In the genomic region with DNA sequence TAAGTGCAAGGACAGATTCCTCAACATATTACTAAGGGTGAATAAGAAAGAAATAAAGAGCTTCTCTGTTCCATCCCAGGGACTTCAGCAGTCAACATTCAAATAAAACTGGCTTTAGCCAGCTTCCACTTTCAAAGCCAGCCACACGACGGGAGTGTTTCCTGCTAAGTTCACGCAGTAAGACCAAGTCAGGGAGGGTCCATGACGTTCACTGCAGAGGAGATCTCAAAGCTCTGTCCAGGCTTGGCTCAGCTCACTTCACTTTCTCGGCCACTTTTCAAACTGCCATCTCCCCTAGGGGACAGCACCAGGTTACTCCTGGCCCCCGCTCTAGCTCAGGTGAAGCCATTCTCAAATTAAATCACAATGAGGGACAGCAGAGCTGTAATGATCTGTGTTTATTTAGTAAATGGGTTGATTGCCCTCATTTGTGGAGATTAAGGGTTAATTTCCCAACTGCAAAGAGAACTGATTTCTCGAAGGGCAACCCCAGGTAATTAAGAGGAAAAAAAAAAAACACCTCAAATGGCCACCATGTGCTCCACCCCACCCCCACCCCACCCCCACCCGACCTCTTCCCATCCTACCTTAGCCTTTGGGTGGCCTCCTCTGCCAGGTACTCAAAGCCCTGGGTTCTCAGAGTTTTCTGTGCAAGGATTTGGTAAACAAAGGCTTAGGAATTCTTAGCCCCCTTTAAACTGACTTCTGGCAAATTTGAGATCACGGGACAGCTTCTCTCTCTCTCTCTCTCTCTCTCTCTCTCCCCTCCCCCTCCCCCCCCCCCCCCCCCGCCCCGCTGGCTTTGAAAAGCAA, we compare ENCODE assay signal across 14 mouse cellular contexts. TPM values are rescaled to one million over a fixed set of nuclear protein-coding genes. Genes with fewer than 3 reads are reported as not detected.
A peak's percentile ranks its signal among the peaks of the same experiment; 100 is the strongest.
DNase-seq lines count a peak whose midpoint lies in the region; ATAC-seq and TF ChIP-seq lines count a peak whose summit lies in the region.
"Had no signal": no experiment of that assay in that cellular context is flagged by ENCODE, and none has a peak within 500 bp of the region (broad histone marks: within the 10 kb centered on the region; RNA-seq: fewer than 3 reads in every experiment).

No protein-coding gene starts in this region.

- H3K9me3 ChIP-seq in forebrain, embryonic 10.5 days, result no peaks in the 10 kb centered on the region
- H3K9me3 ChIP-seq in forebrain, embryonic 12.5 days, result no peaks in the 10 kb centered on the region
- H3K9me3 ChIP-seq in kidney, postnatal 0 days (replicated peaks; ENCODE audit: low read length), result no peaks in the 10 kb centered on the region
- H3K9me3 ChIP-seq in ES-E14 (ENCODE audit: control insufficient read depth, insufficient read depth, low read depth, low read length), result no peaks in the 10 kb centered on the region
- no peaks in the 10 kb centered on the region for H3K9me3 ChIP-seq in limb, embryonic 12.5 days
- H3K9me3 ChIP-seq: stomach, embryonic 15.5 days had no signal

- peaks cover 53% of the 10 kb centered on the region for H3K4me1 ChIP-seq in forebrain, embryonic 10.5 days
- peaks cover 21% of the 10 kb centered on the region for H3K4me1 ChIP-seq in forebrain, embryonic 12.5 days
- no peaks in the 10 kb centered on the region for H3K4me1 ChIP-seq in kidney, postnatal 0 days (replicated peaks; ENCODE audit: insufficient read depth, low read length)
- no peaks in the 10 kb centered on the region for H3K4me1 ChIP-seq in kidney, adult 2 months (ENCODE audit: control insufficient read depth, insufficient read depth, low read length)
- peaks cover 13 to 26% of the 10 kb centered on the region in 2 experiments for H3K4me1 ChIP-seq in ES-E14 (ENCODE audit: control insufficient read depth in 2 of 2, insufficient read depth in 2 of 2, low read length in 2 of 2, poor library complexity in 1 of 2)
- H3K4me1 ChIP-seq in limb, embryonic 12.5 days (replicated peaks), result peaks cover 36% of the 10 kb centered on the region

- H3K27ac ChIP-seq in forebrain, embryonic 10.5 days, result 0 out of 2 replicates have a peak overlapping the region, but pooled peaks have one; percentile 20
- no peak overlapping the region for H3K27ac ChIP-seq in forebrain, embryonic 12.5 days
- H3K27ac ChIP-seq in kidney, postnatal 0 days, result no peak overlapping the region
- no peak overlapping the region for H3K27ac ChIP-seq in kidney, adult 2 months (ENCODE audit: insufficient read depth, low read depth, low read length)
- peak overlapping the region; percentile 42 for H3K27ac ChIP-seq in ES-E14 (ENCODE audit: insufficient read depth, low read depth, low read length, poor library complexity, severe bottlenecking)
- no peak overlapping the region for H3K27ac ChIP-seq in limb, embryonic 12.5 days
- H3K27ac ChIP-seq: liver, embryonic 14.5 days; stomach, embryonic 15.5 days had no signal

- peak overlapping the region; percentile 12; the same call in 1 of the 2 replicates for H3K4me3 ChIP-seq in forebrain, embryonic 10.5 days
- H3K4me3 ChIP-seq in forebrain, embryonic 12.5 days (replicated peaks), result no peak overlapping the region
- no peak overlapping the region for H3K4me3 ChIP-seq in kidney, postnatal 0 days (replicated peaks; ENCODE audit: low read depth, low read length)
- no peak overlapping the region for H3K4me3 ChIP-seq in kidney, adult 2 months (ENCODE audit: insufficient read depth, low read depth, low read length)
- H3K4me3 ChIP-seq in ES-E14 (ENCODE audit: insufficient read depth in 1 of 2, low read depth in 1 of 2, low read length in 2 of 2, poor library complexity in 1 of 2, severe bottlenecking in 1 of 2), result no peak overlapping the region
- H3K4me3 ChIP-seq in limb, embryonic 12.5 days (replicated peaks), result no peak overlapping the region
- H3K4me3 ChIP-seq: stomach, embryonic 15.5 days had no signal

- no peak for ATAC-seq in forebrain, embryonic 12.5 days (ENCODE audit: low FRiP score)
- no peak for ATAC-seq in kidney, postnatal 0 days (replicated peaks; ENCODE audit: low FRiP score, low read depth)
- no peak for ATAC-seq in limb, embryonic 12.5 days (ENCODE audit: insufficient number of reproducible peaks, insufficient read depth, low FRiP score, low TSS enrichment, low read depth)
- ATAC-seq: activated CD4-positive, CD25-positive, alpha-beta regulatory T cell, adult 4 months had no signal

- no peak for TF ChIP-seq POLR2A in kidney, adult 2 months (IDR thresholded peaks at IDR 0.05; ENCODE audit: low read depth, low read length)

- H3K36me3 ChIP-seq in forebrain, embryonic 10.5 days (replicated peaks), result no peaks in the 10 kb centered on the region
- no peaks in the 10 kb centered on the region for H3K36me3 ChIP-seq in forebrain, embryonic 12.5 days (replicated peaks)
- no peaks in the 10 kb centered on the region for H3K36me3 ChIP-seq in kidney, postnatal 0 days (ENCODE audit: insufficient read depth, low read length)
- no peaks in the 10 kb centered on the region for H3K36me3 ChIP-seq in kidney, adult 2 months (ENCODE audit: control insufficient read depth, insufficient read depth, low read length)
- H3K36me3 ChIP-seq in ES-E14 (ENCODE audit: control insufficient read depth, insufficient read depth, low read length, poor library complexity, severe bottlenecking), result no peaks in the 10 kb centered on the region
- no peaks in the 10 kb centered on the region for H3K36me3 ChIP-seq in limb, embryonic 12.5 days
- H3K36me3 ChIP-seq: stomach, embryonic 15.5 days had no signal

- H3K9ac ChIP-seq in forebrain, embryonic 12.5 days, result no peak overlapping the region
- no peak overlapping the region for H3K9ac ChIP-seq in kidney, postnatal 0 days (ENCODE audit: low read depth, low read length)
- H3K9ac ChIP-seq in ES-E14 (ENCODE audit: insufficient read depth, low read depth, low read length, poor library complexity, severe bottlenecking), result no peak overlapping the region
- H3K9ac ChIP-seq in limb, embryonic 12.5 days (replicated peaks), result no peak overlapping the region
- H3K9ac ChIP-seq: liver, embryonic 14.5 days; stomach, embryonic 15.5 days had no signal

- no peak overlapping the region for H3K4me2 ChIP-seq in forebrain, embryonic 12.5 days
- no peak overlapping the region for H3K4me2 ChIP-seq in kidney, postnatal 0 days (ENCODE audit: low read length)
- peak overlapping the region; percentile 19 for H3K4me2 ChIP-seq in limb, embryonic 12.5 days
- H3K4me2 ChIP-seq: midbrain, embryonic 11.5 days; stomach, embryonic 15.5 days had no signal

- in situ Hi-C loops in ES-E14 (cut with MboI; ENCODE audit: low sequenced_read_pairs in 2 of 2, unreplicated experiment in 2 of 2), result no loop called here

- no peak for DNase-seq in forebrain, embryonic 10.5 days (ENCODE audit: extremely low spot score, low spot score)
- peak; percentile 63 for DNase-seq in kidney, postnatal 0 days (ENCODE audit: low spot score)
- no peak for DNase-seq in kidney, adult 2 months
- DNase-seq in ES-E14 (ENCODE audit: low read depth, low spot score), result no peak
- DNase-seq in urinary bladder, postnatal 4 days (ENCODE audit: low spot score in 2 of 2), result no peak
- no peak for DNase-seq in gastrocnemius, postnatal 10 days
- DNase-seq: cerebellum, adult 18-20 months; kidney, adult 11 months had no signal

- TF ChIP-seq CTCF in kidney, postnatal 0 days (IDR thresholded peaks at IDR 0.05; ENCODE audit: low read depth), result peak; percentile 33
- no peak for TF ChIP-seq CTCF in kidney, adult 2 months (conservative IDR thresholded peaks at IDR 0.05; ENCODE audit: insufficient read depth, insufficient read length, low read depth, low read length)

- peaks cover 91% of the 10 kb centered on the region for H3K27me3 ChIP-seq in forebrain, embryonic 10.5 days (ENCODE audit: poor library complexity, severe bottlenecking)
- peaks cover 54% of the 10 kb centered on the region for H3K27me3 ChIP-seq in forebrain, embryonic 12.5 days
- no peaks in the 10 kb centered on the region for H3K27me3 ChIP-seq in kidney, postnatal 0 days (ENCODE audit: insufficient read depth, low read length)
- no peaks in the 10 kb centered on the region for H3K27me3 ChIP-seq in kidney, adult 2 months (replicated peaks; ENCODE audit: control insufficient read depth, insufficient read depth, low read length)
- H3K27me3 ChIP-seq in limb, embryonic 12.5 days, result no peaks in the 10 kb centered on the region
- H3K27me3 ChIP-seq: stomach, embryonic 15.5 days had no signal

- 5% methylated on average over 11 of the region's 11 CpGs for WGBS in forebrain, embryonic 10.5 days
- WGBS in forebrain, embryonic 12.5 days, result 4% methylated on average over 9 of the region's 11 CpGs
- 13% methylated on average over 11 of the region's 11 CpGs for WGBS in kidney, postnatal 0 days
- WGBS in kidney, adult 2 months, result 25% methylated on average over 11 of the region's 11 CpGs
- WGBS in limb, embryonic 12.5 days, result 6% methylated on average over 11 of the region's 11 CpGs

TF ChIP-seq in ES-E14, 5 proteins besides CTCF, POLR2A, EP300 and RAD21:
- TF ChIP-seq ZNF384 (IDR thresholded peaks at IDR 0.05; ENCODE audit: low read depth, low read length), result peak; percentile 80
- no peak for TF ChIP-seq HCFC1 (IDR thresholded peaks at IDR 0.05; ENCODE audit: borderline replicate concordance, insufficient read depth, low read length)

RNA-seq across cellular contexts. Expression of a gene that starts 9.7 kb away (rescaled TPM):
- 9.4 and 9.6 TPM in 2 replicates for polyA plus RNA-seq in forebrain, embryonic 10.5 days (2016; fragmentation: Nextera tagmentation; extraction: Ambion mirVana)
- 8.1 and 10.9 TPM in 2 replicates for polyA plus RNA-seq in forebrain, embryonic 12.5 days (2016; fragmentation: Nextera tagmentation; extraction: Ambion mirVana)
- 15.2 and 17.9 TPM in 2 replicates for polyA plus RNA-seq in kidney, postnatal 0 days (2015; fragmentation: Nextera tagmentation; extraction: Ambion mirVana)
- polyA plus RNA-seq in kidney, adult 2 months (2012; rRNA removed), result 8.6 and 12.6 TPM in 2 replicates
- total RNA-seq in ES-E14 (2012; rRNA removed), result 57.9 and 88.8 TPM in 2 replicates
- 20.5 and 20.9 TPM in 2 replicates for polyA plus RNA-seq in limb, embryonic 12.5 days (2016; fragmentation: Nextera tagmentation; extraction: Ambion mirVana)
- total RNA-seq in gastrocnemius, postnatal 10 days (2021), result 10 to 100 TPM; 35.8 to 37.6 TPM
- polyA plus RNA-seq: activated CD4-positive, CD25-positive, alpha-beta regulatory T cell, adult 4 months had no signal

RNA-seq across cellular contexts. Expression of a gene that starts 43.5 kb away (rescaled TPM):
- polyA plus RNA-seq in forebrain, embryonic 10.5 days (2016; fragmentation: Nextera tagmentation; extraction: Ambion mirVana), result 0.76 and 1.3 TPM in 2 replicates
- polyA plus RNA-seq in forebrain, embryonic 12.5 days (2016; fragmentation: Nextera tagmentation; extraction: Ambion mirVana), result 1.1 and 1.3 TPM in 2 replicates
- polyA plus RNA-seq in kidney, postnatal 0 days (2015; fragmentation: Nextera tagmentation; extraction: Ambion mirVana), result 1.6 and 2.5 TPM in 2 replicates
- polyA plus RNA-seq in kidney, adult 2 months (2012; rRNA removed), result 0.22 and 0.46 TPM in 2 replicates
- total RNA-seq in ES-E14 (2012; rRNA removed), result 4.0 and 5.8 TPM in 2 replicates
- polyA plus RNA-seq in limb, embryonic 12.5 days (2016; fragmentation: Nextera tagmentation; extraction: Ambion mirVana), result 1.0 and 1.1 TPM in 2 replicates
- total RNA-seq in gastrocnemius, postnatal 10 days (2021), result 1 to 10 TPM in 1 of 2 experiments, under 1 TPM in 1; 0.81 to 1.2 TPM
- polyA plus RNA-seq: activated CD4-positive, CD25-positive, alpha-beta regulatory T cell, adult 4 months had no signal

Comparison
In these comparisons a context has a peak if more than half of its experiments do, and no peak if none do; other contexts are left out.
1. H3K27ac ChIP-seq: peak in forebrain, embryonic 10.5 days (single experiment) and ES-E14 (single experiment); none in forebrain, embryonic 12.5 days (single experiment), kidney, postnatal 0 days (single experiment), kidney, adult 2 months (single experiment) and limb, embryonic 12.5 days (single experiment).